Mouse (Mus musculus) kidney, postnatal 14 days (tissue): Measurements from ENCODE around the gene Gm37240.

ENCODE experiments used
- DNase-seq: peaks from one replicate; pipeline ENCODE4 v3.0.0; 2022; ENCODE audit warnings: mixed read lengths

The Gm37240 gene

DNA sequence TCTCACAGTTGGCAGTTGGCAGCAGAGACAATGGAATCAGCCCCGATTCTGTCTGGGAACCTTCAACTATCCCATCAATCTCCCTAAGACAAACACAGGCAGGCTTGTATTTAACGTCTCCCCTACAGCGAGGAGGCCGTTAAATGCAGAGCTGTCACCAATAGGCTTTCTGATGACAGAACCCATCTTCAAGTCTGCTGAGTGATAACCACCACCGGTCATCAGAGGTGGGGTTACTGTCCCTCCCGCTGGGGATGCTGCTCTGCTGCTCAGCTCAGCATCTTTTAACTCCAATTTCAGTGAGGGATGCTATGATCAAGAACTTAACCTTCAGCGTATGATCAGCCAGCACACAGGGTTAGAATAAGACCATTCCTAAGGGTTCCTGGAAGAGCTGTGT, 1409.1 kb downstream of the Gm37240 start:
- no peak for DNase-seq

DNA sequence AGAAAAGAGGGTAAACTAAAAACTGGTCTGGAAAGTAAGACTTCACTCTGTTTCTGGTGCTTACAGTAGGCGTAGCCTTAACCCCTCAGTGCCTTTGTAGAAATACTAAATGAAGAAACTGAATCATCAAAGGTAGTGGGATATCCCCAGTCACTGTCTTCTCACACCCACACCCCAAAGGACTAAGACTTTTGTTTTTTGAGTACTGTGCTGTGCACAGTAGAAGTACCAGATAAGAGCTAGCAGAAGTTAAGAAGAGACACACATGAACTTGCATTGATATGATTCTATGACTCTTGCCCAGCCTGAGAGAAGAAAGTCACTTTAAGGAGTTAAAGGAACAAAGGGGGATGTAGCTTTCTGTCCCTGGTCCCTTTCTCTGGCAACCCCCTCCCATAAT, 1409.8 kb downstream of the Gm37240 start:
- DNase-seq: no peak

DNA sequence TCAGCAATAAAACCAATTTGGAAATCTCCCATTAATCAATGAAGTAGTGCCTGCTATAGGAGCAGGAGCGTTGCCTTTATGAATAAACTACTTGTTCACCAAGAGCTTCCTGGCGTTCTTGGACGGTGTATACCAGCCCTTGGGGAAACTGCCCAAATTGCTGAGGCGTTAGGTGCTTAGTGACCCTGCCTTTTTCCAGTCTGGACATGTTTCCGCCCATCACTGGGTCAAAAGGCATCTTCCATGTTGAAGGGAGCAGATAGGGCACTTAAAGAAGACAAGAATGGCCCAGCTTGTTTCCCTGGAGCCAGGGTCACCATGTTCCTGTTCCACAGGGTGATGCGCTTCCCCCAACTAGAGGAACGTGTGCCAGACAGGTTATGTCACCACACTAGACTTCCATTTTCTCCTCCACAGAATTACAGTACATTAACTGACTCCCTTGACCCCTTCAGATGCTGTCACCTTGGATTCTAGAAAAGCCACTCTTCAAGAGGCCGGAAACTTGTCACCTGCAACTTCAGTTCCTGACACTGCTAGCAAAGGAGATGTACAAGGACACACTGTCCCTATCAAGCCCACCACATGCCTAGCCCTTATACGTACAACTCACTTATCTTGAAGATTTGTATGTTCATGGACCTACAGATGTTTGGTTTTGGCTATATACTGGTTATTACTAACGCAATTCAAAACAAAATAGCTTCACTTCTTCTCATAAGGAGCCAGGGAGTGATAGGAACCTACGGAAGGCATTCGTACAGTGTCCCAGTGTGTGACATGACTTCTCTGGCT, 1412.1 kb downstream of the Gm37240 start:
- DNase-seq: no peak

DNA sequence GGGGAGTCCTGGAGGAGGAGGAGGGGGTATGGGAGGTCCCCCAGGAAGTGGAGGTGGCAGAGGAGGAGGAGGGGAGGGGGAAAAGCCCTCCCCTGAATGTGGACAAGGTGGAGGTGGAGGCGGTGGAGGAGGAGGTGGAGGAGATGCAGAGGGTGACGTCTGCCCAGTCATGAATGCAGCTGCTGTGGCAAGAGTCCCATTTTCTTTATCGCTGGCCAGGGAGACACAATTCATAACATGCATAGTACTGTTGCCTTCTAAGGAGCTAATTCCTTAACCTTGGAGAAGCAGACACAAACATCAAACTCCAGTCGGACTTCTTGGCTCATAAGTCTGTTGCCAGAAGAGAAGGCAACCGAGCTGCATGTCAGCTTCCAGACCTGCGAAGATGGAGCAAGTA, 1412.9 kb downstream of the Gm37240 start:
- no peak for DNase-seq

DNA sequence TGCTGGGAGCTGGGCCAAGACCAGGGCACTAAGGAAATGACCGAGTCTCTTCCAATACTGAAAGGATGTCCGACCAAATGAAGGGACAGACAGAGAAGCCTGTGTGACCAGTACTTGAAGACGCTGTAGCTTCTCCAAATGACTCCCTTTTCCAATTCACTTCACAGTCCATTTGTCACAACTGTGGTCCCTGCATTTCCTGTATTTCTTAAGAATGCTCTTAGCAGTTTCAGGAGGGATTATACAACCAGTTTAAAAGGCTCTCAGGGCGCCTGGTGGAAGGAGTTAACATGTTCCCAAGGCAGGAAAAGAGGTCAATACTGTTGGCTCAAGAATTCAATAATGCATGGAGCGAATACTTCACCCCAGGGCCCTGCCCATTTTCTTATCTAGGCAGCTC, 1414.4 kb downstream of the Gm37240 start:
- no peak for DNase-seq

DNA sequence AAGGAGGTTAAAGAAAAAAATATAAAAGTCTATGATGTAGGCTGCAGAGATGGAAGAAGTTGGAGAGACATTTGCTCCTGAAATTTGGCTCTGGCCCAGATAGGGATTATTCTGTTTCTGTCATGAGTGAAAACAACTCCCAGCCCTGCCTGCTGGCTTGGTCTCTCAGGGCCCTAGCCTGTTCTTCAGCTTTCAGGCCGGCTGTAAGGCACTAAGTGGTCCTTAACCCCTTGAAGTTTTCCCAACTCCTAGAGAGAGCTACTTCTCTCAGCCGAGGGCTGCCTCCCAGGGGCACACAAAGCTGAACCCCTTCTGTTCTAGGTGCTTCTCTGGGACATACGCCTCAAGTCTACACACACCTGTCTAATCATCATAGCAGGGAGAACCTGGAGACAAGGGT, 1414.8 kb downstream of the Gm37240 start:
- no peak for DNase-seq

DNA sequence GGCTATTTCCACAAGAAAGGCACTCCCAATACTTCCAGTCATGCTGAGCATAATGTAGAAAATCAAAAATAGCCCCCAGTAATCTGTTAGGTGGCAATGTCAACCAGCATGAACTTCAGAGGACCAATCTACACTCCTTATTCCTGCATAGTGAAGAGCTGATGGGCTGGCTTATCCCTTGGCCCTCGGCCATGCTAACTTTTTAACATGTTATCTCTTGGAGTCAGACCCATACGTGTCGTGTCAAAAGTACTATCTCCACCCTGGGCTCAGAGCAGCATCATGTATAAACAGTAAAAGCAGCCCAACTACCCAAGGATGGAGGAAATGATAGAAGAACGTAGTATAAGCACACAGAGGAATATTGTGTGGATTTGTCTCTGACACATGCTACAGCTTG, 1416.2 kb downstream of the Gm37240 start:
- DNase-seq: no peak

DNA sequence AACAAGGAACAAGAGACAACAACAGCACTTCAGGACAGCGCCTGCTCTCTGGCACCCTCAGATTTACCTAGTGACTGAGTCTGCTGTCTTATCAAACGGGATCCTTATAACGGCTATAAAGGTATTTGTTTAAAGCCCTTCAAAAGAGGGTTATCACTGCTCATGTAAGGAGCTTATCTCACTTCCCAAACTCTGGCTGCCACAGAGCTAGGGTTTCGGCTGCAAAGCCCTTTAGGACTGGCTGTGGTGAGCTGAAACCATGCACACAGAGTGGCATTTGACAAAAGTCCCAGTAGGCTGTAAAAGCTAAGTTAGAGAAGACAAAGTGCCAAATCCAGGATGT, 1419.2 kb downstream of the Gm37240 start:
- DNase-seq: no peak

DNA sequence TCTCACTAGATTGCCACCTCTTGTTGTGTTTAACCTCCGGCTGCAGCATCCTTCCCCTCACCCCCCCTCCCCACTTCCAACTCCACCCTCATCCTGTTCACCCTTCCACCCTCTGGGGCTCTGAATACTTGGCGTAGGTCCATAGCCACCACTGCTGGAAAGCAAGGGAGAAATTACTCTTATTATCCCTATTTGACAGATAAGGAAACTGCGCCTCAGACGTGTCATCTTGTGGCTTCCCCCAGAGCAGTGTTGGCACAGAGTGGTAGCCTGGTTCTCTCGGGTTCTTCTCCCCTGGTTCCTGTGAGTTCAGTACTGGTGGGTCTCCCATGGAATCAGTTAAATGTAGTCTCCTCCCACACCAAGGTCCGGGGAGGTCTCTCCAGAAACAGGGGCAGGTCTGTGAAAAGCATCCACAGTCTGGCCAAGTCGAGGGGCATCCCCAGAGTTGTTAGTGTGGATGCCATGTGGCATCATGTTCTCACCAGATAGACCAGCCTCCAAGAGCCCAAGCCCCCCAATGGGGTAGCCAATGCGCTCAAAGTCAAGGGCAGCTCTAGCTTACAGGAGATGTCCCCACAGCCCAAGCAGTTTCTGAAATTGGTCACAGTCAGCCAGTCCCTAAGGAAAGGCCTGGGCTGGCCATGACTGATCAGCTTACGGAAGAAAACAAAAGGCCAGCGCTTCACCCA, 1419.8 kb downstream of the Gm37240 start:
- peak; percentile 70 for DNase-seq

DNA sequence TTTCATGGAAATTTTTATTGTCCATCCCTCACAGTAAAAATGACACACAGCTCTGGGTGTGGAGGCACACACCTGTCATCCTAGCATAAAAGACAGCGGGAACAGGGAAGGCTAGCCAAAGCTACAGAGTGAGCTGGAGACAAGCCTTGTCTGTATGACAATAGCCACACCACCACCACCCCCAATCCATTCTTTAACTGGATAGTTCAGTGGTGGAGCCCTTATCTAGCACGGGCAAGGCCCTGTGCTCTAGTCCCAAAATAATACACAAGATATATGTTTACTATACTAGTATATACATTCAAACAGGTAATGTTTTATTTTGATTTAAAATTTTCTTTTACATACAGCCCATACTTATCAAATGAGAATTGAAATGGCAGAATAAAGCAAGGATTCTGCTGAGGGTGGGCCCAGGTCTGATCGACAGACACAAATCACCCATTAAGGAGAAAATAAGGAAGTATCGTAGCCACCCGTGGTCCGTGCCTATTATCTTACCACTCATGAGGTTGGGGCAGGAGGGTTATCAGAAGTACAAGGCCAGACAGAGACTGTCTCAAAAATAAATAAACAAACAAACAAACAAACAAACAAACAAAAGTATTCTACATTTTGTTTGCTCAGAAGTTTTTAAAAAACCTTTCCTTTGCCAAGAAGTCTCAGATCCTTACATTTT, 1421.4 kb downstream of the Gm37240 start:
- DNase-seq: no peak

DNA sequence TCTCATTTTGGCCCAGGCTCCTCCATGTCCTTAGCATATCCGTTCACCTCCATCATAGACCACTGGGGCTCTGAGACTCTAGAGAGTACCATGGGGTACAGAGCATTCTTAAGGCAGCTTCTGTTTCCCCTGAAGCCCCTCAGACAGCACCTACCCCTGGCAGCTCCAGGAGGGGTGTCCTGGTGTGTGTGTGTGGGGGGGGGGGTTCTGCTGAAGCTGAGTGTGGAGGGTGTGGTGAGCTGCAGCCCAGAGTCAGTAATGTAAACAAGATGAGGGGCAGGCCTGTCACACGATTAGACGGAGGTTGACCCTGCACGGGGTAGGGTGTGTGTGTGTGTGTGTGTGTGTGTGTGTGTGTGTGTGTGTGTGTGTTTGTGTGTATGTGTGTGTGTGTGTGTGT, 1425.6 kb downstream of the Gm37240 start:
- DNase-seq: no peak

DNA sequence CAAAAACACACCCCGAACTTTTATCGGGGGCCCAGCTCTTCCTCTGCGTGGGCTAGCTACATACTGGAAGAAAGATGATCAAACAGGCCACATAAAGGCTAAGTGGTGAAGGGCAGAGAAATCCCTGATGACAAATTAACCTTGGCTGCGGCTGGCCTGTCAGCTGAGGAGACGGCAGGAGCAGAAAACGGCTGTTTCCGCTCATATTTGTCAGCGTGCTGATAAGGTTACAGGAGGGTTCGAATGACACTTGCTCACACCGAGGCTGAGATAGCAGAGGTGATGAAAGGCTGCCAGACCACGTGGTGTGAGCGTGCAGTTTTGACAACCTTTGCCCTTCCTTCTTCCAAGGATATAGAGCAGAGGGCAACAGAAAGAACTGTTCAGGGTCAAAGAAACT, 1426.4 kb downstream of the Gm37240 start:
- DNase-seq: peak; percentile 77

DNA sequence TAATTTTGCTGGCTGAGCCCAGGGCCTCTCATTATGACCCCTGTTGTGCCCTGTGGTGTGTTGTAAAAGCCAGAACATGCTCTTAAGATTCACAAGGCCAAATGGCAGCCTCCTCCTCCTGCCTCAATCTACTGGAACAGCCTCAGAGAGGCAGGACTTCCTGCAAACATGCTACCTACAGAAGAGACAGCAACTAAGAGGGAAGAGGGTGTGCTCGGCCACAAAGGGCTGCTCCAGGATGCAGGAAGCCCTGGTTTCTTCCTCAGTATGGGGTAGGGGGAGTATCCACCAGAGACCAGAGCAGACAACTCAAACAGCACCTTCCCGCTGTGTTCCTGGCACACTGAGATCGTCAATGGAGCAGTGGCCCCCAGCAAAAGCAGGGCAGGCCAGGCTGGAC, 1426.8 kb downstream of the Gm37240 start:
- DNase-seq: no peak

DNA sequence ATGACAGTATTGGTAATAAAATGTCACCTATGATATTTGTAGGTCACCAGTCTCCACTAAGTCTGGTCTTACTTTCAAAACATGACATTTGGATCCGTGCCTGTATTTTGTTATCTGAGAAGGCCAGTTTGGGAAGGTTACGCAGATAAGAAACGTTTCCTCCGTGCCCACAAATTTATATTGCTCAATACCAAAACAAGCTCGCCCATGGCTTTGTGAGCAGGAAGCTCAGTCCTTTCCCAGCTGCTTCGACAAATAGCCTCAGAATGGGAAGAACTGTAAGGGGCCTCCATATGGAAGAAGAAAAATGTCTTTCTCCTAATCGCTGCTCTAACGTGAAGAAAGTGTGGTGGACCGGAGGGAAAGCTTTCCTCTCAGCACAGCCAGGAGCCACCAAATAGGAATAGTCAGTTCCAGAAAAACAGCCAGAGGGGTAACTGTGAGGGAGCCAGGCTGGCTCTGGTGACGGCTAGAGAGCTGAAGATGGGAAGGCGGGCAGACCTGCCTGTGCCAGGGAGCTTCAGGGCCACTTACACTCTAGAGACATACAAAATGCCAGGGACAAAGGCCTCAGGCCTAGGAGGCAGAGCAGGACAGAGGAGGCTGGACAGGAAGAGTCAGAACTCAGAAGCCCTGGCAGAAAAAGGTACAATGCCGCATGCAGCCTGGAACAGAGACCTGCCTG, 1431.4 kb downstream of the Gm37240 start:
- DNase-seq: no peak

DNA sequence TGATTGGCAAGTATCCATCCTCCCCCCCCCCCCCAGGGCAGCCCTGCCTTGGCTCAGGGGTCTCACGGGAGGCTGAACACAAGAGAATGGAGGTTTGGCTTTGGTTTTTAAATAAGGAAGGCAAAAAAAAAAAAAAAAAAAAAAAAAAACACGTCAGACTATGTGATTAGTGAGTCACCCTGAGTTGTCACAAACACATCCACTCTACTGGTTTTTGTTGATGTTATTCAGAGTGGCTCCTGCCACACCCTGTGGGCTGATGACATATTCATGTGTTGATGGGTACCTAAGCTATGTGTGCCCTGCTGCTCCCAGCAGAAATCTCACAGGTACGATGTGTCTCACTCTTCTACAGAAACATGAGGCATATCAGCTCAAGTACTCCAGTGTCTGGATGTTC, 1436.7 kb downstream of the Gm37240 start:
- DNase-seq: no peak

DNA sequence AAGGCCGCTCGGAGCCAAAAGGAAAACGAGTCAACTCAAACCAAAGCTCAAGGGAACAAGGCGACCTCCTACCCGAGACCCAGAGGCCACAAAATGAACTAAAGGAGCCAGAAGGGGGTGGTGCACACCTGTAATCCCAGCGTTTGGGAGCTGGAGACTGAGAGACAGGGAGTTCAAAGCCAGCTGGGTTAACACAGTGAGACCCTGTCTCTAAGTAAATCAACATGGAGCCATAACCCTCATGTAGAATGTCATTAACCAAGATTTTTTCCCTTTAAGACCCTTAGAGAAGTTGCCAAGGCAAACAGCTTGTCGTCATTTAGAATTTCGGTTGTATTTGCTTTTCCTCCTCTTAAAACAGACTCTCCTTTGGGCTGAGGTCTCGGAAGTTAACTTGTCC, 1438.3 kb downstream of the Gm37240 start:
- no peak for DNase-seq

DNA sequence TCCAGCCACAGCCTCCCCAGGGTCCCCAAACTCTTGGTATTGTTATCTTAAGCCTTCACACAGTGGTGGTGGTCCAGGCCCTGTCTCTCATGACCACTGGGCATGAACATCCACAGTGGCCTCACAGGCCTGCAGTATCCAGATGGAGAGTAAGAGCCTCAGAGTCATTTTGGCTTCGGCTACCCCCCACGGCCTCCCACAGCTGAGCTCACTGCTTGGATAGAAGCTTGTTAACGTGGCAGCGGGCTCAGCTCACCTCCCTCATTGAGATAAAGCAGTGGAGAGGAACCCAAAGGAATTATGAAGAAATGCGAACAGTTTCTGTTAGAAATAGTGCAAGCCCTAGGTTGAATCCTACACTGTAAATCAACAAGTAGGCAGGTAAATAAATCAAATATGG, 1439.5 kb downstream of the Gm37240 start:
- no peak for DNase-seq
